Mouse (Mus musculus) retina, postnatal 7 days (tissue): Measurements from ENCODE around the gene Olfr608.
"Not testable (repeated sequence)": the region's sequence is repeated elsewhere in the genome, so short reads cannot be mapped to it uniquely, and the experiment has no call there.

ENCODE experiments used
- DNase-seq: peaks from one replicate; pipeline ENCODE4 v3.0.0-alpha.2; 2012; ENCODE audit warnings: low read depth, low spot score

The Olfr608 gene

GRCm38 (mm10) chr7:103469577-103469976 is at the start of gene Olfr608:
Olfr608 (plus strand) TSS chr7:103469877.
- DNase-seq: no peak

- no peak for DNase-seq
Measured at GRCm38 (mm10) chr7:103445339-103445738, 24.3 kb upstream of the Olfr608 start, which contains the start of gene Olfr605. Olfr605 (minus strand) TSS chr7:103445439.

- DNase-seq: no peak
Measured at GRCm38 (mm10) chr7:103448746-103449145, 20.9 kb upstream of the Olfr608 start, which contains the start of gene Olfr606. Olfr606 (plus strand) TSS chr7:103449046.

- no peak for DNase-seq
Measured at GRCm38 (mm10) chr7:103460590-103460989, 9.1 kb upstream of the Olfr608 start.

GRCm38 (mm10) chr7:103477106-103477505 is 7.4 kb downstream of the Olfr608 start:
- not testable (repeated sequence) for DNase-seq

GRCm38 (mm10) chr7:103497962-103498361 is 28.3 kb downstream of the Olfr608 start, which contains the start of gene Olfr609:
Olfr609 (minus strand) TSS chr7:103498062.
- DNase-seq: no peak

GRCm38 (mm10) chr7:103512022-103512421 is 42.3 kb downstream of the Olfr608 start, which contains the start of gene Olfr610:
Olfr610 (minus strand) TSS chr7:103512122.
- DNase-seq: no peak

GRCm38 (mm10) chr7:103520746-103521145 is 51.1 kb downstream of the Olfr608 start, which contains the start of gene Olfr611:
Olfr611 (minus strand) TSS chr7:103520846.
- DNase-seq: not testable (repeated sequence)
